Mouse (Mus musculus) midbrain, embryonic 11.5 days (tissue): ENCODE measurements around the gene Tmem199. TPM values are rescaled to one million over a fixed set of nuclear protein-coding genes. Genes with fewer than 3 reads are reported as not detected.

Experiments
- ATAC-seq: fragments of 200-750 bp; cut with Nextera tagmentation; 2 replicates; pipeline ENCODE4 v1.8.0; 2017; ENCODE audit warnings: moderate TSS enrichment, moderate library complexity; ENCODE audit not compliant: low FRiP score
- DNase-seq: peaks from one replicate; pipeline ENCODE4 v3.0.0; 2015; ENCODE audit warnings: low spot score; ENCODE audit errors: missing footprints
- H3K27ac ChIP-seq: fragments of 300-500 bp; sonication (generic); 2 replicates; pipeline ENCODE4 v1.5.1; 2014; ENCODE audit warnings: low read depth, low read length
- H3K27me3 ChIP-seq: fragments of 300-500 bp; sonication (generic); 2 replicates; pipeline ENCODE4 v1.6.1; 2014; ENCODE audit warnings: mild to moderate bottlenecking, low read length, moderate library complexity, mixed read lengths; ENCODE audit not compliant: control insufficient read depth, insufficient read depth
- H3K36me3 ChIP-seq: fragments of 300-500 bp; sonication (generic); 2 replicates; pipeline ENCODE4 v1.6.1; 2014; ENCODE audit warnings: mild to moderate bottlenecking, low read length, moderate library complexity, mixed read lengths; ENCODE audit not compliant: control insufficient read depth, insufficient read depth
- H3K4me1 ChIP-seq: fragments of 300-500 bp; sonication (generic); 2 replicates; pipeline ENCODE4 v1.6.1; 2014; ENCODE audit warnings: low read length; ENCODE audit not compliant: control insufficient read depth, insufficient read depth
- H3K4me2 ChIP-seq: fragments of 300-500 bp; sonication (generic); 2 replicates; pipeline ENCODE4 v1.6.1; 2014; ENCODE audit warnings: mild to moderate bottlenecking, moderate library complexity
- H3K4me3 ChIP-seq: fragments of 300-500 bp; sonication (generic); 2 replicates; pipeline ENCODE4 v1.5.1; 2014; ENCODE audit warnings: low read depth, low read length
- H3K9ac ChIP-seq: fragments of 300-500 bp; sonication (generic); 2 replicates; pipeline ENCODE4 v1.6.1; 2014; ENCODE audit warnings: low read length
- H3K9me3 ChIP-seq: fragments of 300-500 bp; sonication (generic); 2 replicates; pipeline ENCODE4 v1.6.1; 2016; ENCODE audit warnings: low read length; ENCODE audit not compliant: control insufficient read depth
- WGBS: fragments of 180-500 bp; shearing (Covaris S2); extraction: QIAGEN DNeasy Blood & Tissue Kit; methylation state at CpG from one replicate; pipeline ENCODE4 v1.1.7; 2014; 5-methylcytosine and 5-hydroxymethylcytosine counted together
- polyA plus RNA-seq: library from polyadenylated mRNA; unstranded; fragments of >200 nt; fragmentation: Nextera tagmentation; extraction: Ambion mirVana; gene quantifications from 2 replicates; pipeline ENCODE4 v1.2.1, GENCODE M21; 2014

Gene Tmem199
- 82.4 and 91.3 TPM in 2 replicates for polyA plus RNA-seq

DNA sequence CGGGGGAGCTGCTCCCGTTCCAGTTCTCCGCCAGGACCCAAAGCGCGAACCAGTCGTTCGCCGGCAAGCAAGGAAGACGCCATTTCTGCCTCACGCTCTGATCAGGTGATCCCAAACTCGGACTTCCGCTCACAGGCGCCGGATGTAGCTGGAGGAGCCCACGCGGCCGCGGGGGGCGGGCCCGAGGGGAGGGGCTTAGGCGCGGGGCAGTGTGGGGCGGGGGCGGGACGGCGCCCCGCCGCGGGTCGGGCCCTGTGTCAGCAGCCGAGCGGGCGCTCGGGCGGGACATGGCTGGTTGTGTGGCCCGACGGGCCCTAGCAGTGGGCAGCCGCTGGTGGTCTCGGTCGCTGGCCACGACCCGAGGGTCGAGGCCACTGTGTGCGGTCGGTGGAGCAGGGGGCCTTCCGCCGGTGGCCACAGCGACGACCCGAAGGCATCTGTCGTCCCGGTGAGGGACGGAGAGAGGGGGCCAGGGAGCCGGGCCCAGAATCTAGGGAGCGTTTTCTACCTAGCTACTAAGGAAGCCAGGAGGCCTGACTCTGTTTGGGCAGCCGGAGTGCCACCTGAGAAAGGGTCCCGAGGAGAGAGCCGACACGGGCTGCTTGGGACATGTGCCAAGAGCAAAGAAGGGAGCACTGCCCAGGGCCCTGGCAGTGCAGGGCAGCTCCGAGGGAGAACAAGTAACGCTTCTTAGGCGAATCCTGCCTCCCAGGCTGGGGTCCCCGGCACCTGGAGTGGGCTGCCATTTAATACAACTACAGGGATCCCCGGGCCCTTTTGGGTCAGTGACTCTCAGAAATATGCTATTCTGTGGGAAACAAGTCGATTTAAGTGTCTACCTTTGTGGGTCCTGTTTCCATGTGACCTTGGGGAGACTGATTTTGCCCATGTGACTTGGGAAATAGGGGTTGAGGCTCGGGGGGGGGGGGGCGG lies at the start of gene Tmem199, which contains the start of gene Poldip2:
Gene Tmem199 (minus strand): TSS at position 148 of the 933 bp plus-strand sequence.
Gene Poldip2 (plus strand): TSS at position 169 of the 933 bp plus-strand sequence.
- peaks cover 12% of the 10 kb centered on the region; the same call in 1 of the 2 replicates for H3K36me3 ChIP-seq
- H3K4me1 ChIP-seq = peaks cover 13% of the 10 kb centered on the region
- 1% methylated on average over 67 of the region's 67 CpGs for WGBS
- peak within 1 kb of the TSS; percentile 63 for H3K27ac ChIP-seq
- peak within 1 kb of the TSS; percentile 88 for H3K4me3 ChIP-seq
- H3K9me3 ChIP-seq = no peaks in the 10 kb centered on the region
- H3K27me3 ChIP-seq = no peaks in the 10 kb centered on the region
- H3K4me2 ChIP-seq = peak within 1 kb of the TSS; percentile 73
- DNase-seq (peak; percentile 99), ATAC-seq (peak; percentile 95)
- peak within 1 kb of the TSS; percentile 95 for H3K9ac ChIP-seq

DNA sequence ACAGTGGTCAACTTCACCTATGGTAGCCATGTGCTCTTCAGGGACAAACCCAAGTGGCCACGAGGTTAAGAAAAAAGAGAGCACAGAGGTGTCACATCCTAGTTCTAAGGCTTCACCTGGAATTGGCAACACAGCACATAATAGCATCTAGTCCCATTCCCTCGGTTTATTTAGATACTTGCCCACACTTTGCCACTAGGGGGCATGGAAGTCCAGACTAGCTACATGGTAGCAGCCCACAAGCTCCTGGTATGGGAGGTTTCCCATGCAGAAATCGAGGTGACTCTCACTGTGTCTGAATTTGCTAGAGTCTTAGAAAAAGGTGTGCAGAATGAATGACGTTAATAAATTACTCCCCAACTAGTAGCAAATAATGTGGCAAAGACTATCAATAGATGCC lies 48.5 kb upstream of the Tmem199 start:
- Histone ChIP-seq H3K4me2 (no peak overlapping the region), H3K4me1 (no peaks in the 10 kb centered on the region), H3K9ac (no peak overlapping the region), H3K9me3 (no peaks in the 10 kb centered on the region), H3K27me3 (no peaks in the 10 kb centered on the region), H3K27ac (no peak overlapping the region), H3K36me3 (no peaks in the 10 kb centered on the region), H3K4me3 (no peak overlapping the region)
- DNase-seq (peak; percentile 92), ATAC-seq (no peak)
- WGBS = 28% methylated on average over 4 of the region's 4 CpGs

DNA sequence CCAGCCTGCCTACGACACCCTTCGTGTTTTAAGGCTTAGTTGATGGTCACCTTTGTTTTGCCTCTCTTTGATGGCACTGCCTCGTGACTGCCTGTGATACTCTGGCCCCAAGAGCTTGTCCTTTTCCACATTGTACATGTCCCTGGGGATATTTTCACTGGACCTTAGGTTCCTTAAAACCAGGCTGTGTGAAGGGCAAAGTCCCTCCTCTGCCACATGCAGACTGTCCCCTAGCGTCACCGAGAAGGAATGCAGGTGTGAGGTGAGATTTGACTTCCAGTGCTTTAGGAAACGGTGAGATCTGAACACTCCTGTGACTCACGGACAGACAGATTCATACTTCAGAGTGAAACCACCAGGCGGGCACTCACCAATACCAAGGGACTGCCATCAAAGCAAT lies 45.3 kb upstream of the Tmem199 start:
- H3K4me3 ChIP-seq = no peak overlapping the region
- H3K27ac ChIP-seq = no peak overlapping the region
- WGBS = 63% methylated on average over 8 of the region's 8 CpGs

DNA sequence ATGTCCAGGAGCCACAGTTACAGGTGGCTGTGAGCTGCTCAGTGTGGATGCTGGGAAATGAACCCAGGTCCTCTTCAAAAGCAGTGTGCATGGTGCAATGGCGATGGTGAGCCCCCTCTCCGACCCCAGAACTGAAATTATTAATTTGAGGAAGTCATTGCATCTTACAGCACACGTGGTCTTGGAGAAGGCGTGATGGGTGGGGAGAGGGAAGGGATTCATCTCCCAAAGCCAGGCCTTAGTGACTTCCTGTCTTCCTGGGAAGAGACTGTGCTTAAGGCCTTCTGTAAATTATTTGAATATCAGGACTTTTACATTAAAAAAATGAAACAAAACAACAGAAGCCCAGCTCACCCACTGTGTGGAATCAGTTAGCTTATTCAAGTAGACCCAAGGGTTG lies 44.1 kb upstream of the Tmem199 start:
- ATAC-seq = no peak
- Histone ChIP-seq H3K27me3 (no peaks in the 10 kb centered on the region), H3K36me3 (no peaks in the 10 kb centered on the region), H3K4me1 (no peaks in the 10 kb centered on the region), H3K4me3 (no peak overlapping the region), H3K4me2 (no peak overlapping the region), H3K9me3 (no peaks in the 10 kb centered on the region), H3K9ac (no peak overlapping the region), H3K27ac (no peak overlapping the region)
- DNase-seq = no peak
- WGBS = 85% methylated on average over 4 of the region's 4 CpGs

More for the DNA sequence above, 45.3 kb upstream of the Tmem199 start:
- H3K4me1 ChIP-seq = no peaks in the 10 kb centered on the region
- H3K9ac ChIP-seq = no peak overlapping the region
- H3K9me3 ChIP-seq = no peaks in the 10 kb centered on the region
- H3K36me3 ChIP-seq = no peaks in the 10 kb centered on the region
- DNase-seq (no peak), ATAC-seq (no peak)
- no peak overlapping the region for H3K4me2 ChIP-seq
- H3K27me3 ChIP-seq = no peaks in the 10 kb centered on the region

DNA sequence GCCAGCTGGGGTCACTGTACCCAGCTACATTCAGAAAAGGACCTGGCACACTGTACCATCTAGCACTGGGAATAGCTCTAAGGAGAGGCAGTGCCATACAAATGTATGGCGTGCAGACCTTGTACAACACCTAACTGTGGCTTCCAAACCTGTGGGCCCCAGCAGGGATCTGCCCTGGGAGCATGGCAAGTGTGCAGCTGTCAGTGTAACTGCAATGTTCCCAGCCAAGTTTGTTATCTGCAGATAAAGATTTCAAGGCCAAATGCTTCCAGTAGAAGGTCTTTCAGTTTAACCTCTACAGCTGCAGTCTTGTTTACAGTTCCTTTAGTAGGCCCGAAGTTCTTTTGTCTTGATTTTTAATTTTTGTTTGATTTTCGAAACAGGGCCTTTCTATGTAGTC lies 43.7 kb upstream of the Tmem199 start:
- no peaks in the 10 kb centered on the region for H3K36me3 ChIP-seq
- H3K4me2 ChIP-seq = no peak overlapping the region
- ATAC-seq (no peak), DNase-seq (no peak)
- H3K9ac ChIP-seq = no peak overlapping the region
- H3K4me1 ChIP-seq = no peaks in the 10 kb centered on the region
- no peak overlapping the region for H3K4me3 ChIP-seq
- no peaks in the 10 kb centered on the region for H3K9me3 ChIP-seq
- 84% methylated on average over 3 of the region's 3 CpGs for WGBS
- H3K27me3 ChIP-seq = no peaks in the 10 kb centered on the region
- no peak overlapping the region for H3K27ac ChIP-seq

DNA sequence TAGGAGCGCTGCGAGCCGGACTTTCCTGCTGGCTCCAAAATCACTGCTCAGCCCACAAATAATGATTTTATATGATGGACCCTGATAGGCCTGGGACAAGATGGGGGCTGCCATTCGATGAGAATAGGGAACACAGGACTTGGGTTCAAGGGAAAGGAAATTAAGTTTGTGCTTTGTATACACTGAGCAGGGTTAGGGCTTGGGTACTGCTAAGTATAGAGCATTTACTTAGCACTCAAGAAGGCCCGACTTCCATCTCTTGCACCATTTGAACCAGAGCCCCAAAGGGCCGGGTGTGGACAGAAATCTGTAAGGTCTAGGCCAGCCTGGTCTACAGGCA lies 39.1 kb upstream of the Tmem199 start:
- DNase-seq = no peak
- Histone ChIP-seq H3K4me1 (peaks cover 12% of the 10 kb centered on the region), H3K27ac (0 out of 2 replicates have a peak overlapping the region, but pooled peaks have one; percentile 17), H3K27me3 (no peaks in the 10 kb centered on the region), H3K9ac (peak overlapping the region; percentile 60), H3K9me3 (no peaks in the 10 kb centered on the region), H3K36me3 (no peaks in the 10 kb centered on the region), H3K4me3 (peak overlapping the region; percentile 69), H3K4me2 (peak overlapping the region; percentile 62)
- WGBS = 35% methylated on average over 6 of the region's 6 CpGs
- peak; percentile 47 for ATAC-seq

GRCm38 (mm10) chr11:78550168-78551058 lies 38.4 kb upstream of the Tmem199 start, which contains the start of gene Tmem97:
TSS of gene Tmem97 (minus strand) at chr11:78550777.
- Histone ChIP-seq H3K4me1 (peaks cover 12% of the 10 kb centered on the region), H3K9me3 (no peaks in the 10 kb centered on the region), H3K9ac (peak within 1 kb of the TSS; percentile 75), H3K27me3 (no peaks in the 10 kb centered on the region), H3K27ac (peak within 1 kb of the TSS; percentile 72), H3K36me3 (no peaks in the 10 kb centered on the region), H3K4me3 (peak within 1 kb of the TSS; percentile 69), H3K4me2 (peak within 1 kb of the TSS; percentile 62)
- under 1% methylated on average over 60 of the region's 60 CpGs for WGBS
- ATAC-seq (peak; percentile 100), DNase-seq (peak; percentile 98)

DNA sequence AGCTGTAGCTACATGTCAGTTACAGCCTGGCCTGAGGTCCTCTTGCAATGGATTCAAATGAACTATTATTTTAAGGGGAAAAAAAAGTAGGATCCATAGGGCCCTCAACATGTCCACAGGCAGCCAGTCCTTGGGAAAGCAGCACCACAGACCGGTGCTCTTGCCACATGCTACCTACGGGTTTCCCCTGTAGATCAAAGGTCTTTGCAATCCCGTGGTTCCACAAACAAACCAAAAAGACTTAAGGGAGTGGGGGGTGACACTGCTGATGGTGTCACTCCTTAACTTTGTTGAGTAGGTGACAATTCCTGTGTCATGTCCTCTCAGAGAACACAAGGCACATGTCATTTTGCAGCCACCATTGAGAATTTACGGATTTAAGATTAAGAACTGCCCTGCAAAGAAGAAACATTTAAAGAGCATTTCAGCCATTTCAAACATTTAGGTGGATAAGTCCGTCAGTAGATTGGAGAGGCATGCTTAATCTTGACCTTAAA lies 37.6 kb upstream of the Tmem199 start:
- DNase-seq (no peak), ATAC-seq (no peak)
- 12% methylated on average over 5 of the region's 5 CpGs for WGBS
- Histone ChIP-seq H3K9ac (peak overlapping the region; percentile 75), H3K27me3 (no peaks in the 10 kb centered on the region), H3K4me1 (peaks cover 12% of the 10 kb centered on the region), H3K36me3 (no peaks in the 10 kb centered on the region), H3K27ac (no peak overlapping the region), H3K4me3 (peak overlapping the region; percentile 69), H3K9me3 (no peaks in the 10 kb centered on the region), H3K4me2 (peak overlapping the region; percentile 62)
